8 mouse cellular contexts compared by ENCODE assay signal in the genomic region with DNA sequence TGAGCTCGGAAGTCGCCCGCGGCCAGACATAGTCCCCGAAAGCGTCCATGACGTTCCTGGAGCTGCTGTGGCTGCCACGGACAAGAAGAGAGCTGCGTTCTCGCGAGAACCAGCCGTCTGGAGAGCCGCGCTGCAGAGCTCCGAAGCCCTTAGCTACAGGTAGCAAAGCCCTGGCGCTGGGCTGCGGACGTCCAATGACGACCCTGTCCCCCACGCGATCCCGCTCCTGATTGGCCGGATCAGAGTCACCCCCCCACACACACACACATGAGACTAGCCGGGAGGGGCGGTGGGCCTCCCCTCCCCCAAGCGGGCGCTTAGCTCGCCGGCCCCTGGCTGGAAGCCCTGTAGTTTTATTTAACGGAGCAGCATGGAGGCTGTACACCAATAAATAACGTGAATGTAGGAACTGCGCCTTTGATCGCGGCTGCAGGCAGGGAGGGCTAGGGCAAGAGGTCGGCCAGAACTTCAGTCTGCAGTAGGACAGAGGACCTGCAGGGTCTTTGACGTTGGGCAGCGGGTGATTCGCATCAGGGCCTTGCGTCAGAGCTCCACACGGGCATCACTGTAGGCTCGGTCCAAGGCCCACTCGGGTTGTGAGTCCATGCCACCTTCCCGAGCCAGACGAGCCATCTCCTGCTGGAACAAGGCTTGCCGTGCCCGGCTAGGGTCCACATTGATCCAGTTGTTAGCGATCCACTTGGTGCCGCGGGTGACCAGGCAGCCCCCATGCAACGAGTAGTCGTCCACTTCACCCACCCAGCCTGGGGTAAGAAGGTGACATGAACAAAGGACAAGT. TPM values are rescaled to one million over a fixed set of nuclear protein-coding genes. Genes with fewer than 3 reads are reported as not detected.
DNase-seq lines count a peak whose midpoint lies in the region; ATAC-seq and TF ChIP-seq lines count a peak whose summit lies in the region.

A gene (minus strand): TSS at position 195 of the 799 bp plus-strand sequence.

- ATAC-seq in CD4-positive, CD25-positive, alpha-beta regulatory T cell, adult 4 months = peak; percentile 97
- peak; percentile 95 for ATAC-seq in heart, embryonic 14.5 days (ENCODE audit: insufficient number of reproducible peaks, insufficient read depth, low FRiP score, low read depth)
- ATAC-seq in liver, embryonic 13.5 days (ENCODE audit: low read depth) = peak; percentile 91
- peak; percentile 95 for ATAC-seq in neural tube, embryonic 11.5 days (ENCODE audit: insufficient read depth, low FRiP score, low TSS enrichment)
- peak; percentile 94 for ATAC-seq in stomach, postnatal 0 days (ENCODE audit: low FRiP score, low TSS enrichment)

- H3K9ac ChIP-seq in heart, embryonic 14.5 days (ENCODE audit: low read length) = peak within 1 kb of the TSS; percentile 91
- H3K9ac ChIP-seq in liver, embryonic 13.5 days = peak within 1 kb of the TSS; percentile 83
- H3K9ac ChIP-seq in neural tube, embryonic 11.5 days (ENCODE audit: low read length) = peak within 1 kb of the TSS; percentile 88
- H3K9ac ChIP-seq in stomach, postnatal 0 days (ENCODE audit: low read length) = peak within 1 kb of the TSS; percentile 85

- TF ChIP-seq CTCF in stomach, postnatal 0 days (IDR thresholded peaks at IDR 0.05; ENCODE audit: low read depth) = 0 out of 2 replicates have a peak, but pooled peaks have one; percentile 16

- H3K4me2 ChIP-seq in heart, embryonic 14.5 days (ENCODE audit: low read length) = peak within 1 kb of the TSS; percentile 66
- H3K4me2 ChIP-seq in liver, embryonic 13.5 days = peak within 1 kb of the TSS; percentile 88
- peak within 1 kb of the TSS; percentile 76 for H3K4me2 ChIP-seq in neural tube, embryonic 11.5 days (ENCODE audit: low read depth)
- H3K4me2 ChIP-seq in stomach, postnatal 0 days (replicated peaks; ENCODE audit: low read depth) = peak within 1 kb of the TSS; percentile 78

- peak within 1 kb of the TSS; percentile 73 to 93 for H3K4me3 ChIP-seq in heart, embryonic 14.5 days (ENCODE audit: control insufficient read depth in 1 of 2, insufficient read depth in 1 of 2, low read depth in 1 of 2, low read length in 2 of 2)
- peak within 1 kb of the TSS; percentile 75 for H3K4me3 ChIP-seq in liver, embryonic 13.5 days (replicated peaks)
- peak within 1 kb of the TSS; percentile 74 for H3K4me3 ChIP-seq in neural tube, embryonic 11.5 days (ENCODE audit: low read depth, low read length)
- peak within 1 kb of the TSS; percentile 50 for H3K4me3 ChIP-seq in stomach, postnatal 0 days (ENCODE audit: low read depth, low read length)

- peak; percentile 33 for DNase-seq in c-Kit-negative CD71-positive TER-119-positive erythroid progenitor cells, embryonic 14.5 days (ENCODE audit: low read depth, low spot score)
- DNase-seq in fibroblast of lung, adult 2 months (ENCODE audit: low read depth) = peak; percentile 92
- DNase-seq in kidney, postnatal 14 days = peak; percentile 96
- peak; percentile 84 for DNase-seq in liver, embryonic 13.5 days
- DNase-seq in neural tube, embryonic 11.5 days (ENCODE audit: low spot score) = peak; percentile 96
- DNase-seq in stomach, postnatal 0 days (ENCODE audit: low spot score) = peak; percentile 93

- peaks cover 50% of the 10 kb centered on the region for H3K36me3 ChIP-seq in heart, embryonic 14.5 days (ENCODE audit: control insufficient read depth, insufficient read depth, low read length)
- H3K36me3 ChIP-seq in liver, embryonic 13.5 days = peaks cover 23% of the 10 kb centered on the region
- peaks cover 10% of the 10 kb centered on the region for H3K36me3 ChIP-seq in neural tube, embryonic 11.5 days (ENCODE audit: control insufficient read depth, insufficient read depth, low read length)
- H3K36me3 ChIP-seq in stomach, postnatal 0 days (ENCODE audit: control insufficient read depth, insufficient read depth, low read length) = peaks cover 2% of the 10 kb centered on the region; the same call in 1 of the 2 replicates

- no peaks in the 10 kb centered on the region for H3K27me3 ChIP-seq in heart, embryonic 14.5 days (ENCODE audit: control insufficient read depth, insufficient read depth, low read length)
- no peaks in the 10 kb centered on the region for H3K27me3 ChIP-seq in liver, embryonic 13.5 days
- H3K27me3 ChIP-seq in neural tube, embryonic 11.5 days (ENCODE audit: control insufficient read depth, insufficient read depth, low read length) = no peaks in the 10 kb centered on the region
- H3K27me3 ChIP-seq in stomach, postnatal 0 days (ENCODE audit: control insufficient read depth, insufficient read depth, low read length) = no peaks in the 10 kb centered on the region

- H3K27ac ChIP-seq in heart, embryonic 14.5 days (replicated peaks in 1 of 2; ENCODE audit: control insufficient read depth in 1 of 2, insufficient read depth in 1 of 2, low read depth in 2 of 2, low read length in 2 of 2) = peak within 1 kb of the TSS; percentile 92 to 94
- peak within 1 kb of the TSS; percentile 80 for H3K27ac ChIP-seq in liver, embryonic 13.5 days
- H3K27ac ChIP-seq in neural tube, embryonic 11.5 days (ENCODE audit: low read depth, low read length) = peak within 1 kb of the TSS; percentile 95
- H3K27ac ChIP-seq in stomach, postnatal 0 days (replicated peaks) = peak within 1 kb of the TSS; percentile 86

- peaks cover 32 to 43% of the 10 kb centered on the region in 2 experiments for H3K4me1 ChIP-seq in heart, embryonic 14.5 days (ENCODE audit: control insufficient read depth in 2 of 2, insufficient read depth in 2 of 2, low read length in 2 of 2)
- H3K4me1 ChIP-seq in liver, embryonic 13.5 days (replicated peaks) = peaks cover 37% of the 10 kb centered on the region
- H3K4me1 ChIP-seq in neural tube, embryonic 11.5 days (ENCODE audit: control insufficient read depth, insufficient read depth, low read length) = peaks cover 24% of the 10 kb centered on the region
- H3K4me1 ChIP-seq in stomach, postnatal 0 days (replicated peaks; ENCODE audit: control insufficient read depth, insufficient read depth) = 0 out of 2 replicates have a peak, but pooled peaks cover 2% of the 10 kb centered on the region

- H3K9me3 ChIP-seq in heart, embryonic 14.5 days (ENCODE audit: control insufficient read depth, low read length) = no peaks in the 10 kb centered on the region
- H3K9me3 ChIP-seq in liver, embryonic 13.5 days (replicated peaks) = no peaks in the 10 kb centered on the region
- no peaks in the 10 kb centered on the region for H3K9me3 ChIP-seq in neural tube, embryonic 11.5 days (ENCODE audit: control insufficient read depth, low read length)
- H3K9me3 ChIP-seq in stomach, postnatal 0 days (ENCODE audit: control insufficient read depth, low read length) = no peaks in the 10 kb centered on the region

- peak; percentile 96 for TF ChIP-seq EP300 in stomach, postnatal 0 days (optimal IDR thresholded peaks at IDR 0.05)

- WGBS in heart, embryonic 14.5 days = 7% methylated on average over 51 of the region's 51 CpGs
- WGBS in liver, embryonic 13.5 days (ENCODE audit: insufficient replicate concordance) = 6% methylated on average over 51 of the region's 51 CpGs
- WGBS in neural tube, embryonic 11.5 days = 4% methylated on average over 50 of the region's 51 CpGs
- 4% methylated on average over 51 of the region's 51 CpGs for WGBS in stomach, postnatal 0 days

RNA-seq across cellular contexts. Expression of the gene that starts here (rescaled TPM):
- 10 to 100 TPM; 29.8 to 56.5 TPM for polyA plus RNA-seq in CD4-positive, CD25-positive, alpha-beta regulatory T cell, adult 4 months (2017; shearing (Covaris generic))
- polyA plus RNA-seq in heart, embryonic 14.5 days (2014; fragmentation: Nextera tagmentation; extraction: Ambion mirVana) = 39.8 and 46.9 TPM in 2 replicates
- polyA plus RNA-seq in liver, embryonic 13.5 days (2015; fragmentation: Nextera tagmentation; extraction: Ambion mirVana) = 16.4 and 18.3 TPM in 2 replicates
- 166 and 179 TPM in 2 replicates for polyA plus RNA-seq in neural tube, embryonic 11.5 days (2014; fragmentation: Nextera tagmentation; extraction: Ambion mirVana)
- 23.2 and 25.5 TPM in 2 replicates for polyA plus RNA-seq in stomach, postnatal 0 days (2015; fragmentation: Nextera tagmentation; extraction: Ambion mirVana)

Comparison
In these comparisons a context has a peak if more than half of its experiments do, and no peak if none do; other contexts are left out.
1. Peak in every context shown above with its lines: DNase-seq, ATAC-seq, H3K4me3 ChIP-seq and H3K27ac ChIP-seq.
2. DNase-seq: peak in every context shown above with its lines; median percentile 96 in kidney, postnatal 14 days; 96 in neural tube, embryonic 11.5 days; 93 in stomach, postnatal 0 days; 92 in fibroblast of lung, adult 2 months; 84 in liver, embryonic 13.5 days; 33 in c-Kit-negative CD71-positive TER-119-positive erythroid progenitor cells, embryonic 14.5 days.